Mouse (Mus musculus) liver, embryonic 14.5 days (tissue): Measurements from ENCODE around the gene Gm21983.

Experiments used
- CTCF ChIP-seq: IDR thresholded peaks from 2 replicates; pipeline ENCODE4 v1.5.1; 2016; ENCODE audit warnings: antibody characterized with exemption, low read depth, control low read depth
- EP300 ChIP-seq: IDR thresholded peaks from 2 replicates; pipeline ENCODE4 v1.6.1; 2016; ENCODE audit warnings: antibody characterized with exemption, low read depth

DNA sequence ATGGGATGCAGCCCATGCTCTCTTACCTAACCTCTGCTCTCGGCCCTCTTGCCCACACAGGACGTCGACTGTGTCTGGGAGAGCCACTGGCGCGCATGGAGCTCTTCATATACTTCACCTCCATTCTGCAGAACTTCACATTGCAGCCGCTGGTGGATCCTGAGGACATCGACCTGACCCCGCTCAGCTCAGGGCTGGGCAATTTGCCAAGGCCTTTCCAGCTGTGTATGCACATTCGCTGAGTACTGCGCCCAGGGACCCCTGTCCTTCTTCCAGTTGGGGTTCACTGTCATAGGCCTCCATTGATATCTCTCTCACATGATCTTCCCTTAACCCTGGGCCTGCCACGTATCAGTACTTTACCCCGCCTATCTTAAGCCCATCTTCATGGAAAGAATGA lies 47.7 kb downstream of the Gm21983 start:
- TF ChIP-seq CTCF, result no peak
- no peak for TF ChIP-seq EP300
